Mouse (Mus musculus) adipocyte (in vitro differentiated cells): ENCODE results near the gene Tspo.

Source experiments
- DNase-seq: peaks from one replicate; pipeline ENCODE4 v3.0.0-alpha.2; 2016; ENCODE audit warnings: low spot score

The Tspo gene

GRCm38 (mm10) chr15:83563327-83563856 is at the start of gene Tspo, which contains the start of gene Mcat:
Gene Tspo (plus strand): TSS chr15:83563592.
Gene Mcat (minus strand): TSS chr15:83563787.
- peak; percentile 79 for DNase-seq

- DNase-seq: no peak
Measured at GRCm38 (mm10) chr15:83515018-83515417, 48.4 kb upstream of the Tspo start.

- peak; percentile 87 for DNase-seq
Measured at GRCm38 (mm10) chr15:83518215-83519048, 45.0 kb upstream of the Tspo start.

- DNase-seq: peak; percentile 42
Measured at GRCm38 (mm10) chr15:83520861-83521382, 42.5 kb upstream of the Tspo start.

GRCm38 (mm10) chr15:83523196-83523595 is 40.2 kb upstream of the Tspo start:
- DNase-seq: no peak

- no peak for DNase-seq
Measured at GRCm38 (mm10) chr15:83523638-83524332, 39.6 kb upstream of the Tspo start.

- DNase-seq: no peak
Measured at GRCm38 (mm10) chr15:83524333-83524729, 39.1 kb upstream of the Tspo start.

GRCm38 (mm10) chr15:83526424-83527091 is 36.8 kb upstream of the Tspo start, which contains the start of gene Bik:
Gene Bik (plus strand): TSS chr15:83526862.
- DNase-seq: no peak

GRCm38 (mm10) chr15:83527092-83527437 is 36.3 kb upstream of the Tspo start:
- no peak for DNase-seq

- DNase-seq: no peak
Measured at GRCm38 (mm10) chr15:83527747-83528146, 35.6 kb upstream of the Tspo start.

GRCm38 (mm10) chr15:83528892-83529291 is 34.5 kb upstream of the Tspo start:
- peak; percentile 38 for DNase-seq

- DNase-seq: no peak
Measured at GRCm38 (mm10) chr15:83529765-83530164, 33.6 kb upstream of the Tspo start.

GRCm38 (mm10) chr15:83530233-83530632 is 33.2 kb upstream of the Tspo start:
- DNase-seq: no peak

- no peak for DNase-seq
Measured at GRCm38 (mm10) chr15:83530688-83531087, 32.7 kb upstream of the Tspo start.

- DNase-seq: no peak
Measured at GRCm38 (mm10) chr15:83531961-83532469, 31.4 kb upstream of the Tspo start.

- DNase-seq: no peak
Measured at GRCm38 (mm10) chr15:83532606-83533005, 30.8 kb upstream of the Tspo start.

- no peak for DNase-seq
Measured at GRCm38 (mm10) chr15:83534960-83535889, 28.2 kb upstream of the Tspo start.

GRCm38 (mm10) chr15:83535890-83536231 is 27.5 kb upstream of the Tspo start:
- no peak for DNase-seq

- DNase-seq: no peak
Measured at GRCm38 (mm10) chr15:83538855-83539254, 24.5 kb upstream of the Tspo start.

GRCm38 (mm10) chr15:83539905-83540304 is 23.5 kb upstream of the Tspo start:
- DNase-seq: peak; percentile 29
